Mouse (Mus musculus) liver, postnatal 0 days (tissue): Measurements from ENCODE around the gene Erich6b.

Experiments
- CTCF ChIP-seq: sonication (generic); IDR thresholded peaks from 2 replicates; pipeline ENCODE4 v1.5.1; 2016; ENCODE audit warnings: antibody characterized with exemption, low read depth
- EP300 ChIP-seq: IDR thresholded peaks from 2 replicates; pipeline ENCODE4 v1.6.1; 2016; ENCODE audit warnings: antibody characterized with exemption, low read depth, mild to moderate bottlenecking

DNA sequence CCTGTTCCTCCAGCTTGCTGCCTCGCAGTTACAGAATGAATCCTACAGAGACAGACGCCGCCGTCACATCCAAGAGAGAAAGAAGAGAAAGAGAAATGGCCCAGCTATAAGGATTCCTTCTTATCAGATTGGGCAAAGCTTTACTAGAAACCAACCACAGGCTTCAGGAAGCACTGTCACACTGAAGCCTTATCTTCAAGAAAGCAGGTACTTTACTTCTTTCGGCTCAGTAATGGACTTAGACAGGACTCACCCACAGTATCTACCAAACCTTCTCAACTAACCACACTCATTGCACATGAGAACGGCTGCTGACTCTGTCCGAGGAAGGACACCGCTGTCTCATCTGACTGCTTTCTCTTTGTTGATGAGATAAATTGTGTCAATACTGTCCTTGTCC, 13.2 kb upstream of the Erich6b start:
- TF ChIP-seq CTCF = no peak
- no peak for TF ChIP-seq EP300
